Mouse (Mus musculus) CH12.LX (cell line): ENCODE results near the gene St7.

Source experiments
- ETS1 ChIP-seq: conservative IDR thresholded peaks from 2 replicates; pipeline ENCODE4 v1.6.1; 2012; ENCODE audit warnings: low read depth, mild to moderate bottlenecking, inconsistent platforms, low read length, improper control_type of control experiment, moderate library complexity
- HCFC1 ChIP-seq: IDR thresholded peaks from 2 replicates; pipeline ENCODE4 v1.6.1; 2012; ENCODE audit warnings: low read depth, mild to moderate bottlenecking, inconsistent platforms, low read length, improper control_type of control experiment
- POLR2A ChIP-seq: IDR thresholded peaks from 2 replicates; pipeline ENCODE4 v1.6.1; 2011; ENCODE audit warnings: low read depth, mild to moderate bottlenecking, improper control_type of control experiment, low read length
- SMC3 ChIP-seq: IDR thresholded peaks from 2 replicates; pipeline ENCODE4 v1.6.1; 2011; ENCODE audit warnings: low read depth, low read length, improper control_type of control experiment
- USF1 ChIP-seq: IDR thresholded peaks from 2 replicates; pipeline ENCODE4 v1.6.1; 2014; ENCODE audit warnings: low read depth, mild to moderate bottlenecking, inconsistent platforms, low read length, improper control_type of control experiment
- ZNF384 ChIP-seq: IDR thresholded peaks from 2 replicates; pipeline ENCODE4 v1.6.1; 2012; ENCODE audit warnings: low read depth, low read length, improper control_type of control experiment, inconsistent platforms

DNA sequence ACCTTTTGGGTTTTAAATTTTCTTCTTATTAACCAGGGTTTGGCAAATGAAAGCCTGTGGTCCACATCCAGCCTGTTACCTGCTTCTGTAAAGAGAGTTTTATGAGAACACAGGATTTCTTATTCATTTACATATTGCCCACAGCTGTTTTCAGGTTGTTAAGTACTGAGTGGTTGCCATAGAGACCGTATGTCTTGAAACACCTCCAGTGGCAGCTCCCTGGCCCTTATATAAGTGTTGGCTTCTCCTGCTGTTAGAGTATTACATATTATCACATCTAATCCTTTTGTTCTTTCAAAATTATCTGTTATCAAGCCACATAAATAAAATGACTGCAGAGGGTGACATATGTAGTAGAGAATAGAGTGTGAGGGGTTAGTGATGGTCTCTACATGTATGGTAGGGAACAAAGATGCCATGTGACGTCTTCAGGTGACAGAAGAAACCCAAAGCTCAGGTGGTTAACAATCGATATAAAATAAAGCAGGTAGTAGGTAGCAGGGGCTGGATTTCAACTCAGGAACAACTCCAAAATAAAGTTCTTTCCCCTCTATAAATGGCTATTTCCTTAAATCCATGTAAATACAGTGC, 183.4 kb downstream of the St7 start:
- TF ChIP-seq ETS1: no peak
- TF ChIP-seq POLR2A: no peak
- TF ChIP-seq SMC3: no peak
- no peak for TF ChIP-seq USF1
- no peak for TF ChIP-seq ZNF384
- TF ChIP-seq HCFC1: no peak
